Mouse (Mus musculus) cerebellum, adult 2 months (tissue): ENCODE results near the gene Guf1.

Experiments
- CTCF ChIP-seq: fragments of 200-500 bp; IDR thresholded peaks from 2 replicates; pipeline ENCODE4 v1.5.1; 2011; ENCODE audit warnings: low read depth, mild to moderate bottlenecking, control low read depth, low read length, moderate library complexity, borderline replicate concordance; ENCODE audit not compliant: insufficient read depth
- POLR2A ChIP-seq: fragments of 200-500 bp; IDR thresholded peaks from 2 replicates; pipeline ENCODE4 v1.6.1; 2011; ENCODE audit warnings: low read length, control low read depth, borderline replicate concordance; ENCODE audit not compliant: insufficient read depth

DNA sequence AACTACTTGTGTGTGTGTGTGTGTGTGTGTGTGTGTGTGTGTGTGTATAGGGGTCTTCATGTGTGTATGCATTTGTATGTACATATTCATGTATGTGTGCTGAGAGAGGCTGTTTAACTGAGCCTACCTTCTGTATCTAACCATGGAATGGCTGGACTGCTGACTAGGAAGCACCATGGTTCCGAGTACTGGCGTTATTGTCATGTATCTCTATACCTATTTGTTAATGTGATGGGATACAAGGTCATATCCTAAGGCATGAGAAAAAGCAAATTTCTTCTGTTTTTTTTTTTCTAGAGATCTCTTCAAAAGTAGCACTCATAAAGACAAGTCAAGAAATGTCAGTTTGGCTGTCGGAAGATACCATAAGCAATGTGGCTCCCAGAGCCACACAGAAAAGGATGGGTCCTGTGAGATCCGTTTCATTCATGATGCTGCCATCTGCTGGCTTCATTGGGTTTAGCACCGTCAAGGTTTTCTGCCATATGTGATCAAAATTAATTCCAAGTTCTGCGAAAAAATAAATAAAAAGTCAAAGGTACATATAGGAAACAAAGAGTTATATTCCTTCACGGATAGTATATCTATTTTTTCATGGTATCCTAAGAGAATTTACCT, 36.0 kb upstream of the Guf1 start:
- TF ChIP-seq CTCF (peak; percentile 71), POLR2A (no peak)
